Mouse (Mus musculus) left cerebral cortex, postnatal 25 days (tissue): ENCODE results near the gene Vmn1r80. TPM values are rescaled to one million over a fixed set of nuclear protein-coding genes. Genes with fewer than 3 reads are reported as not detected.
"Not testable (repeated sequence)": the region's sequence is repeated elsewhere in the genome, so short reads cannot be mapped to it uniquely, and the experiment has no call there.

ENCODE experiments used
- DNase-seq, 2 experiments: peaks; one replicate each; pipeline ENCODE4 v3.0.0; 2022; ENCODE audit warnings: low spot score in 2 of 2, mixed read lengths in 1 of 2
- intact Hi-C: fragments of 180-260 bp; cut with DNase I; formaldehyde crosslinking; loops from one replicate; pipeline ENCODE4 v1.15.1; 2025
- total RNA-seq, 2 experiments: library from RNA; stranded (reverse); gene quantifications; 2 replicates each; pipeline ENCODE4 v1.2.3; 2021

The Vmn1r80 gene
- not detected for total RNA-seq

- no peak for DNase-seq
- intact Hi-C loops, result no loop called here
These were observed at the start of gene Vmn1r80 for GRCm38 (mm10) chr7:12188986-12189385. Gene Vmn1r80, plus strand, starts transcription at chr7:12189286.

DNA sequence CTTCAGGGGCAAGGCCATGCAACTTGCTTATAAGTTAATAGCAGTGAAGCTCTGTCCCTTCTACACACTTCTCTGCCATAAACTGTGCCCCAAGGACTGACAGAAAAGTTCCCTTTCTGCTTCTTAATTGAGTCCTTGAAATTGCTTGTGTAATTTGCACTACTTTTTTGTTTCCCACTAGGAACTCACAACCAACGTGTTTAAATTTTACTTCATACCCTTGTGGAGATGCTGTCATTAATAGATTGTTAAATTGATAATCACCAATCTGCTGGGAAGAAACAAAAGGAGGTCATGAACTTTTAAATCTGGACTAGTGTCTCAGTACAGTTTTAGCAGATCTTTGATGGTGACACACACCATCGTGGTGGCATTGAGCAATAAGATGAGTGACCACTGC lies 39.1 kb upstream of the Vmn1r80 start, which contains the start of gene Vmn1r78:
TSS of gene Vmn1r78 (plus strand) at position 301 of the 400 bp plus-strand sequence.
- intact Hi-C loops, result no loop called here
- DNase-seq, result no peak

DNA sequence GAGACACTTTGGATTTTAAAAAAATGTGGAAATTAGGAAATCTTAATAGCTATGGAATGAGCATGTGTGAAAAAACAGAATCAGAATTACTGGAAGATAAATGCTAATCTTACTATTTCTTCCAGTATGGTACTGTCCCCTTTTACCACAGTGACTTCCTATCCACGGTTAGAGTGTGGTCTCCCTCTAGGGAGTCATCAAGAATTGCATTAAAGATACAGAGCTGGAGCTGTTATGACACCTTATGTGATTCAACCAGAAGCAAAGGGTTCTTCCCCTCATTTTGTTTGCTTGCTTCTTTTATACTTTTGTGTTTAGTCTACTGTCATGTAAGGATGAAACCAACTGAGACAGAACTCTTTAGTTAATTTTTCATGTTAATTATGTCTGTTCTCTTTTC lies 32.6 kb upstream of the Vmn1r80 start:
- intact Hi-C loops, DNase-seq: not testable (repeated sequence)

DNA sequence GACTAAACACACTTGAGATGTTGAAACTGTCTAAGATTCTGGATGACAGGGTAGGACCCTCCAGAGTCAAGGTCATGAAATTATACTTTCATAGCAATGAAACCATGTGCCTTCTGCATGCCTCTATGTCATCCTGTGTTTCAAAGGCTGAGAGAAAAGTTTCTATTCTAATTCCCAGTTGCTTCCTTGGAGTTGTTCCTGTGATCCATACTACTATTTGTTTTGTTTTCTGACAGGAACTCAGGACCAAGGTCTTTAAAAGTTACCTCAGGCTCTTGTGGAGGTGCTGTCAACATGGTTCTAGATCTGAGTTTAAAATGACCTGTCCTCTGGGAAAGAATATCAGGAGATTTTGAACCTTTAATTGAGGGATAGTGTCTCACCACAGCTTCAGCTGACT lies 18.1 kb upstream of the Vmn1r80 start, which contains the start of gene Vmn1r79:
TSS of gene Vmn1r79 (plus strand) at position 301 of the 400 bp plus-strand sequence.
- DNase-seq, intact Hi-C loops: not testable (repeated sequence)

DNA sequence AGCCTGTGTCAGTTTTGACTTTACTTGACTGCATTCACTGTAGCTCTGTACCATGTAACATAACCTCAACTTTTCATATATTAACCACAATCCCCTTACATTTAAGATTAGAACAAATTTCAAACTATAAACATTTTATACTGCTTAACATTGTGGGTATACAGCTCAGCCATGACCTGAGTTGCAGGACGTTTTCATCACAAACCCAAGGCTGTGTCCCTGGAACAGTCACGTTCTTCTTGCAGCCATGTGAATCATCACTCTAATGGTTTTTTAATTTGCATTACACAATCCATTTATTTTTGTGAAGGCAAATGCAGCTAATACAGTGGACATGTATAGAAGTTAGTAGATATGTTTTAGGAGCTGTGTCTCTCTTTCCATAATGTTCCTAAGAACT lies 16.2 kb upstream of the Vmn1r80 start:
- intact Hi-C loops, DNase-seq: not testable (repeated sequence)

DNA sequence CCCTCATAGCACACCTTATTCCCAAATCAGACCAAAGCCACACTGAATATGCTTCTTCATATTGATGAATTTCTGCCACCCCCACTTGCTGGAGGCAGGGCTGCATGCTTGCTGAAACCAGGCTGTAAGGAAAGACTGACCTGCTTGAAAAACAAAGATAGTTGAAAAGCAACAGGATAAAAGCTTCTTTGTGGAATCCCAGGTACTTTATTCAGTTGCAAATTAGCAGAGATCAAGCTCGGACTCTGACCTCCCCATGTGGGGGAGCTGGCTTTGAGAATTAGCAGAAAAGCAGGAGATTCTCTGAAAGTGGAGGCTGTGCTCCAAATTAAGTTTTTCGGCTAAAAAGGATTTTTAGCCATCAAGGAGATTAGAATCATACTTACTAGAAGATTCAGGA lies 15.1 kb downstream of the Vmn1r80 start:
- DNase-seq, result no peak
- intact Hi-C loops, result no loop called here

Other genes starting within 250 kb of the Vmn1r80 start
- gene Vmn1r77, start 152.5 kb upstream of the Vmn1r80 start, total RNA-seq, result not detected
- gene Vmn1r78, start 39.0 kb upstream of the Vmn1r80 start, total RNA-seq, result not detected
- not detected for gene Vmn1r79, start 18.0 kb upstream of the Vmn1r80 start, total RNA-seq
- not detected for gene Vmn1r81, start 79.0 kb downstream of the Vmn1r80 start, total RNA-seq
- not detected for gene Vmn1r82, start 111.1 kb downstream of the Vmn1r80 start, total RNA-seq
- gene Vmn1r83, start 140.2 kb downstream of the Vmn1r80 start, total RNA-seq, result not detected
- not detected for gene Vmn1r84, start 180.0 kb downstream of the Vmn1r80 start, total RNA-seq
- 1 to 10 TPM; 8.3 to 8.6 TPM for gene Zfp551, start 233.5 kb downstream of the Vmn1r80 start, total RNA-seq